Mouse (Mus musculus) ovary, postnatal 14 days (tissue): ENCODE measurements around the gene Msgn1.

Experiments used
- DNase-seq: peaks from one replicate; pipeline ENCODE4 v3.0.0; 2022; ENCODE audit warnings: low spot score

The Msgn1 gene

DNA sequence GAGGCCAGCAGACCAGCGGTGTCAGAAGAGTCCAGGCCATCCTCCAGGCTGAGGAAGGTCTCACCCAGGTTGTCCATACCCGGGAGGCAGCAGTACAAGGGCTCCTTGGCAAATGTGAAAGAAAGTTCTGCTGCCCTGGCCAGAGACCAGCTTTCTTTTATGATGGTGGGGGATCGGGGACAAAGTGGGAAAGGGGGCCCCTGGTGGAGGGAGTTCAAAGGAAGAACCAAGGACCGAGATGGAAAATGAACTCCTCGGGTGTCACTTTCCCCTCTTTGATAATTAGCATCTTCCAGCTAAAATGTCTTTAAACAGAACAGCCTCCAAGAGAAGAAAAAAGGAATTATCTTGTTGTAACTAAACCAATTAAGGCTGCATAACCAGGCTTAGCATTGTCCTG is at the start of gene Msgn1:
Msgn1 (minus strand) TSS at position 101 of the 400 bp plus-strand sequence.
- no peak for DNase-seq

DNA sequence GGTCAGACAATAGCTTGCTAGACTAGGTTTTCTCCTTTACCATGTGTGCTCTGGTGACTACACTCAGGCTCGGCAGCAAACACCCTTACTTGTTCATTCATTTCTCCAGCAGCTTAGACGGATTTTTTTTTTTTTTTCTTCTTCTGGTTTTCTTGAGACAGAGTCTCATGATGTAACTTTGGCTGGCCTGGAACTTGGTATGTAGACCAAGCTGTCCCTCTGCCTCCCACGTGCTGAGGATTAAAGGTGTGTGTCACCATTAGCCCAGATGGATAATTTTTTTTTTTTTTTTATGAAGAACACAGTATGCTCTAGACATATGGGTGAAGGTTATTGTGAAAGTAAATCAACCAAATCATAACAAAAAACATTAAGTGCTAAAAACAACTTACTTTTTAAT is 41.5 kb upstream of the Msgn1 start:
- DNase-seq, result no peak

DNA sequence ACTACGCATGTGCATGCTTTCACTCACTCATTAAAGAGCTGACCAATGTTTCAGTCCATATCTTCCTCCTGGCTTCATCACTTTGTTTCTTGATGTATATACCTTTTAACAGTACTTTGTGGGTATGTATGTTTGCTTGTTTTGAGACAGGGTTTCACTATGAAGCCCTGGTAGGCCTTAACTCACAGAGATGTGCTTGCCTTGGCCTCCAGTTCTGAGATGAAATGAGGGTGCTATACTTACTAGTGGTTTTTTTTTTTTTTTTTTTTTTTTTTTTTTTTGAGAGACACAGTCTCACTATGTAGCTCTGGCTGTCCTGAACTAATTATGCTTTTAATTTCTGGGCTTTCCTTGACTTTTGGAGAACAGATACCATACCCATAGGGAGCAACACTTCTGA is 38.7 kb upstream of the Msgn1 start:
- DNase-seq, result no peak

GRCm38 (mm10) chr12:11235996-11236395 is 27.2 kb upstream of the Msgn1 start:
- no peak for DNase-seq

- no peak for DNase-seq
Measured at GRCm38 (mm10) chr12:11230267-11230666, 21.5 kb upstream of the Msgn1 start.

- no peak for DNase-seq
Measured at GRCm38 (mm10) chr12:11226529-11227268, 17.9 kb upstream of the Msgn1 start.

- DNase-seq, result no peak
Measured at GRCm38 (mm10) chr12:11226123-11226522, 17.4 kb upstream of the Msgn1 start.

DNA sequence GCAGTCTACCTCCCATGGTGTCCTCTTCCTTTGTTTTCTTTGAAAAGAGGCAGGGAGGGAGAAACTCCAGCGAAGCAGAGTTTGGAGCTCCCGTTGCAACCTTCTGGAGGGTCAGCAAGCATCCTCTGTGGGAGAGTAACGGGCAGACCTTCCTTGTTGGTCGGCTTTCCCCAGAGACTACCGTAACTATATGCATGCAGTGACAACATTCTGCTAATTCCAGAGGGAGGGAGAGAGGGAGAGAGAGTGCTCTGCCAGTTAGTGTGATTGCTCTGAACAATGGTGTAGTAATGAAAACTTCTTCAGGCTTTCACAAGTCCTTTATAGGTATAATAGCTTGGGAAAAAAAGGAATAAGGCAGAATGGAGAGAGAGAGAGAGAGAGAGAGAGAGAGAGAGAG is 15.9 kb upstream of the Msgn1 start:
- no peak for DNase-seq

DNA sequence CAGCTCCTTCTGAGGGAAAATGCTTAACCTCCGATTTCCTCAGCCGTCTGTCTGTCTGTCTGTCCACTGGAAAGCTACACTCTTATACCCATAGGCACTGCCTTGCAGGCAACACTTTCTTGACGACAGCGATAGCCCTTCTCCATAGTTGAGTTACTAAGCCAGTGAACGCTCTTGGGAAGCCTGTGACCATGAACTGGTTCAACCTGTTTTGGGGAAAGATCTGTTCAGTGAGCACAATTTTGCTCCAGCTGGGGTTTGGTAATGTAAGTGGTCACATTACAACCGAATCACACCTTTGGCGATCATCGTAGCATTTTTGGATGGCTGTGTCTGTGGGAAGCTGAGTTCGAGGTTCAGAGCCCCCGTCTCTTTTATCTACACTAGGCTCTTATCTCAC is 14.3 kb upstream of the Msgn1 start:
- DNase-seq, result no peak

GRCm38 (mm10) chr12:11222566-11222965 is 13.8 kb upstream of the Msgn1 start:
- no peak for DNase-seq

- peak; percentile 4 for DNase-seq
Measured at GRCm38 (mm10) chr12:11221524-11222330, 13.0 kb upstream of the Msgn1 start.

DNA sequence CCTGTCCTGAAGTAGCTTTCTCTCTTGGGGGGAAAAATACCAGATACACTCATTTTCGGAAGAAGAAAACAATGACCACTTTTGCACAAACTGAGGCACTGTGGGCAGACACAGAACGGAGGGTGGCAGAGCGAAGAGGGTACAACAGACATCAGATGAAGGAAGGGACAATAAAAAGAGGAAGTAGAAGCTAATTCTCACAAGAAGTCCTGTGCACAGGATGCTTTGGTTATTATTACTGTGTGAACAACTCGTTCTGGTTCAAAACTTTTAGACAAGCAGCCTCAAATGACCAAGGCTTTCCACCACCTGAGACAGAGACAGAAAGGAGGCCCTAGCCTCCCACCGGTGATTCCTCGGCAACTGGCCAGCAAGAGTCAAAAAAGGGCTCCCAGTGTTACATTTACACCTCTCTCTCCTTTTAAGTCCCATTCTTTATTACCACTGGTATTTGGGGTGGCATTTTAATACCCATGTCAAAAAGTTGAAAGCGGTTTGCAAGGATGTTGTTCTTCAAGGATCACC is 9.0 kb upstream of the Msgn1 start:
- no peak for DNase-seq

- DNase-seq, result no peak
Measured at GRCm38 (mm10) chr12:11216454-11216853, 7.7 kb upstream of the Msgn1 start.

- DNase-seq, result no peak
Measured at GRCm38 (mm10) chr12:11215555-11215954, 6.8 kb upstream of the Msgn1 start.

- DNase-seq, result no peak
Measured at GRCm38 (mm10) chr12:11214776-11215175, 6.0 kb upstream of the Msgn1 start.

- DNase-seq, result no peak
Measured at GRCm38 (mm10) chr12:11212881-11213280, 4.1 kb upstream of the Msgn1 start.

- DNase-seq, result no peak
Measured at GRCm38 (mm10) chr12:11210361-11210760, 1.6 kb upstream of the Msgn1 start.

DNA sequence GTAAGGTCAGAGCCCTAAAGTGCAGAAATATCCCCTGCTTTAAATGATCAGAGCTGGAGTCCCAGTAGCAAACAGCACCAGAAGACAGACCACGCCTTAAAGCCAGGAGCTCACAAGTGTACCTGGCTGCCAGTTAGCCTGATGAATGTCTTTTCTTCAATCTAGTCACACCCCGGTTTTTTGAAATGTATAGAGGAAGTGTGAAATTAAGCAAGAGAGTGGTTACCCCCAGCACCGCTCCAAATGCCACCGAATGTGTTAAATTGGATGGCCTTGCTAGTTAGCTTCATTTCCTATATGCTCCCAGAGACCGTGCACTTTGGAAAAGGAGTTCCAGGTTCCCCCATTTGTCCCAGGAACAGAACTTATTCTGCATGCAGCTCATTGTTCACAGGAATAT is 864 bp upstream of the Msgn1 start:
- DNase-seq, result no peak

- no peak for DNase-seq
Measured at GRCm38 (mm10) chr12:11206321-11206720, 2.5 kb downstream of the Msgn1 start.

GRCm38 (mm10) chr12:11203694-11204665 is 4.8 kb downstream of the Msgn1 start:
- peak; percentile 46 for DNase-seq

GRCm38 (mm10) chr12:11202476-11202875 is 6.3 kb downstream of the Msgn1 start:
- DNase-seq, result no peak

GRCm38 (mm10) chr12:11200711-11201110 is 8.1 kb downstream of the Msgn1 start:
- DNase-seq, result no peak
